Mouse (Mus musculus): ENCODE measurements around the gene Srp68. TPM values are rescaled to one million over a fixed set of nuclear protein-coding genes. Genes with fewer than 3 reads are reported as not detected.

Gene Srp68
- total RNA-seq (2021) = 10 to 100 TPM; 52.0 to 55.7 TPM
- long read RNA-seq, experiment 1, transcript Srp68-201 (16 exons, 2,526 nt) = major isoform, 64 of 71 reads
- long read RNA-seq, experiment 1, partial matches to known transcripts = 2 of 71 reads
- long read RNA-seq, experiment 1, other reads (novel, unspliced or antisense) = 5 of 71 reads
- long read RNA-seq, experiment 2, transcript Srp68-201 (16 exons, 2,526 nt) = major isoform, 74 of 94 reads
- long read RNA-seq, experiment 2, partial matches to known transcripts = 4 of 94 reads
- long read RNA-seq, experiment 2, other reads (novel, unspliced or antisense) = 16 of 94 reads

DNA sequence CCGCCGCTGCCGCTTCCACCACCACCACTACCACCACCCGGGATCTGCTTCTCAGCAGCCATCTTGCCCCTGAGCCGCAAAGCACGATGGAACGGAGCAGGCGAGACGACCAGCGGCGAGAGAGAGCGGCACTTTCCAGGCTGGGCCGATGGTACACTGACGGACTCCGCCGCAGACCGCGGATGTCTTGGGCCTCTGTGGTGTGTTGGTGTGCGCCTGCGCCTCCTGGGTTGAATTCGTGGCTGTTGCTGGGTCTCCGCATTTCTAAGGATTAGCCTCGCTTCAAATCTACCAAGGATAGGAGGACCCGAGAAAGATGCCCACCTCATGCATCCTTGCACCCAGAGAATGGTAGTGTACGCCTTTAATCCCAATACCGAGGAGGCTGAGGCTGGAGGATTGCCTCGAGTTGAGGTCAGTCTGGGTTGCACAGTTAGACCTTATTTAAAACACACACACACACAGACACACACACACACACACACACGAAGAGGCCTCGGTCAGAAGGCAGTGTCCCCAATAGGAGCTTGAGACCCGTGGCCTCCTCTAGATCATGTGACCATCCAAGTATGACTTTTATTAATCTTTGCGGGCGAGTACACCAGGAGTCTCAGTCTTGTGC lies at the start of gene Srp68:
Gene Srp68 (minus strand): TSS at position 173 of the 622 bp plus-strand sequence.
- peak; percentile 89 to 95 for DNase-seq (ENCODE audit: low spot score in 2 of 2)

DNA sequence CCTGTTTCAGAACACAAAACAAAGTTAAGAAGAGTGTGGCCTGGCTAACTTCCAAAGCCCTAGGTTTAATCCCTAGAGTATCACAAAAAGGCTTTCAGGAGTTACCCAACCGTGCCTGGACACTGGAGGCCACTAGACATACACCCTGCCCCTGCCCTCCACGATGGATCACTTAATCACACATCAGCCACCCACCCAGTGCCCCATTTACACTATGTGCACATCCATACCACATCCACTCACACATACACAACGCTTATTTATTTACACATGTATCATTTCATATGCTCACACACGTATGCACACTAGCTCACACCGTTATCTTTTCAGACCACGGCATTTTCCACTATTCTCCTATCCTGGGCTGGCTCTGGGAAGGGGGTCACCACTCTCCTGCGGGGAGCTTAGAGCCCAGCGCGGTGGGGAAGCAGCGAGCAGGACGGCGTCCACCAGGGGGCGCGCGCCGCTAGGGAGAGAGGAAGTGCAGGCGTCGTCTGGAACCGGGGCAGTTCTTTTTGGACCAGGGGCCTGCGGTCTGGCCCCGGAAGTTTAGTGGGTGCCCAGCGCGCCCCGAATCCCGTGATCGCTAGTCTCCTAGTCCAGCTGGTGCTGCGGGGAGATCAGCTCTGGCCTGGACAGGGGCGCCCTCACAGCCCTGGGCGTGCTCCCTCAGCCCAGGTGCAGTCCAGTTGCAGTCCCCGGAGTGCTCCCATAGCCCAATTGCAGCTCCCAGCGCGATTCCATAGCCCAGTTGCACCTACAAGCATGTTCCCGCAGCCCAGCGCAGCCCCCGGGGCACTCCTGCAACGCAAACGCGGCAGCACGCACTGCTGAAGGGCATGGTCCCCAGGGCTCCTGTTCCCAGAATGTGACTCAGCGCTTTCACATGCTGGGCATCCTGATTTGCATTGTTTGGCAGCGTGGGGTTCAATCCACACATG lies 45.0 kb upstream of the Srp68 start:
- DNase-seq (ENCODE audit: low spot score in 2 of 2) = peak; percentile 80 to 81

- no peak for DNase-seq (ENCODE audit: low spot score in 2 of 2)
Measured at GRCm38 (mm10) chr11:116312359-116312758, 38.3 kb upstream of the Srp68 start.

- DNase-seq (ENCODE audit: low spot score in 2 of 2) = no peak
Measured at GRCm38 (mm10) chr11:116311169-116311568, 37.2 kb upstream of the Srp68 start.

GRCm38 (mm10) chr11:116309601-116310000 lies 35.6 kb upstream of the Srp68 start:
- DNase-seq (ENCODE audit: low spot score in 2 of 2) = no peak

DNA sequence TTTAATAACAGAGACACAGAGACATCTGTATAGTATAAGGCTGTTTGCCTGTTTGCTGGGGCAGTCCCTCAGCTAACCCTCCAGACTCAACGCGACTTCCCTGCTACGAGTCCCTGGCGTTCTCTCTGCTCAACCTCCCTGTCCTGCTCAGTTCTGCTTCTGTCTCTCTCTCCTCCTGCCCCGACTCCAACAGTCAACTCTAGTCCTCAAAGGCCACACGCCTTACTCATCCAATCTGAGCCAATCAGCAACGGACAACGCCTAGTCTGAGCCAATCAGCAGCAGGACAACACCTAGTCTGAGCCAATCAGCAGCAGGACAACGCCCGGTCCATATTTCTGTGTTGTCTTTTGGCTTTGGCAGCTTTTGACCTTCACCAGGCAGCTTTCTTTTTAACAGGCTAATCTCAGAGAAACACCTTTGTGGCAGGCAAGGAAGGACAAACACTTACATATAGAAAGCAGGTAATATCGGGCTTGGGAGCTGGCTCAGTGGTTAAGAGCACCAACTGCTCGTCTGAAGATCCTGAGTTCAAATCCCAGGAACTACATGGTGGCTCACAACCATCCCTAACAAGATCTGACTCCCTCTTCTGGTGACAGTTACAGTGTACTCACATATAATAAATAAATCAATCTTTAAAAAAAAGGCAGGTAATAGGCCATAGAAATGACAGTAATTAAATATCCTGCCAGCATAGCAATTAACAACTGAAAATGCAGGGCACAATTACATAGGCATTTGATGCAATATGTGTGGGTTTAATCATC lies 33.9 kb upstream of the Srp68 start:
- DNase-seq (ENCODE audit: low spot score in 2 of 2) = no peak

GRCm38 (mm10) chr11:116307019-116307725 lies 33.2 kb upstream of the Srp68 start, which contains the start of gene Exoc7:
Gene Exoc7 (minus strand): TSS chr11:116307233.
- no peak for DNase-seq (ENCODE audit: low spot score in 2 of 2)

- peak; percentile 85 to 92 for DNase-seq (ENCODE audit: low spot score in 2 of 2)
Measured at GRCm38 (mm10) chr11:116306126-116306982, 32.3 kb upstream of the Srp68 start.

GRCm38 (mm10) chr11:116305423-116305822 lies 31.4 kb upstream of the Srp68 start:
- no peak for DNase-seq (ENCODE audit: low spot score in 2 of 2)

DNA sequence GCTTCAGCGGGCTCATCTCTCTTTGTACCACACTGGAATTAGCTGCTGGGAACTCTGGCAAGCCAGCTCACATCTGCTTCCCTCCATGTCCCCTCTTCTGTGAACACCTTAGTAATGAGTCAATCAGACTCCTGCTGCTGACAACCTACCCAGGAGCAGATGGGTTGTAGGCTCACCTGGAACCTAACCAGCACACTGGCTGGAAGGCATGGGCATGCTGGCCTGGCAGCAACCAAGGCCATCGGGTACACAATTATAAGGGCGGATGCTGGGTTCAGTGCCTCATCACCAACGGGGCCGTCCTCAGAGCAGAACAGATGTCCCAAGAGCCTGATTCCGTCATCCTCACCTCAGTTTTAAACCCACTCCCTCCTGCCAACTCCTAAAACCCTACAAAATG lies 24.6 kb upstream of the Srp68 start:
- no peak for DNase-seq (ENCODE audit: low spot score in 2 of 2)

DNA sequence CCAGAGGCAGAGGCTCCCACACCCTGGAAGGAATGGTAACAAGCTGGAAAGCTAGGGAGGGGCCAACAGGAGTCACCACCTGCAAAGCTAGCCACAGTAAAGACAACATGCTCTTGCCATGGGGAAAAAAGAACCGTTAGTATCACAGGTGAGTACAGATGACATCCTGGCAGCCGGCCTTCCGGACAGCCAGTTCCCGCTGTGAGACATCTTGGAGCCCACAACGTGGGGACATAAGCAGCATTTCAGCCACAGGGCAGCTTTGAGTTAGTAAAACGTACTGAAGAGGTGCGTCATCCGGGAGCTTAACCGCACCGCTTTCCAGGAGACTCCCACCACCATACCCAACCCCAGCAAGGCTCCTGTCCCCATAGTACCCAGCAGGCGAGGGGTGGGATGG lies 24.2 kb upstream of the Srp68 start:
- no peak for DNase-seq (ENCODE audit: low spot score in 2 of 2)

DNA sequence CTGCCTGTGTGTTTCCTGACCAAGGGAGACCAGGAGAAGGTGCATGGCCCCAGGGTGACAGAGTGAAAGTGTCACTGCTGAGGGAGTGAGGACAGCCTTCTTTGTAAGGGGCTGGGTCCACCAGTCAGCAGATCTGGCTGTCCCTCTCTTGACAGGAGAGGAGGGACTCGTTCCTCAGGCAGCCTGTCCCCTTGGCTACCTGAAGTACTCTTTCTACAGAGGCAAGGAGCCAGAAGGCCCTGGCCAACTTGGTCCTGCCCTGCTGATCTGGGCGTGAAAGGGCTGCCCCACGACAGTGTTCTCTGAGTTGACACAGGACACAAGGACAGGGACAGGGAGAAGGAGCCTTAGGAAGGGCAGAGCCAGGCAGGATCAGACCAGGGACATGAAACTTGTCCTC lies 23.0 kb upstream of the Srp68 start:
- no peak for DNase-seq (ENCODE audit: low spot score in 2 of 2)

DNA sequence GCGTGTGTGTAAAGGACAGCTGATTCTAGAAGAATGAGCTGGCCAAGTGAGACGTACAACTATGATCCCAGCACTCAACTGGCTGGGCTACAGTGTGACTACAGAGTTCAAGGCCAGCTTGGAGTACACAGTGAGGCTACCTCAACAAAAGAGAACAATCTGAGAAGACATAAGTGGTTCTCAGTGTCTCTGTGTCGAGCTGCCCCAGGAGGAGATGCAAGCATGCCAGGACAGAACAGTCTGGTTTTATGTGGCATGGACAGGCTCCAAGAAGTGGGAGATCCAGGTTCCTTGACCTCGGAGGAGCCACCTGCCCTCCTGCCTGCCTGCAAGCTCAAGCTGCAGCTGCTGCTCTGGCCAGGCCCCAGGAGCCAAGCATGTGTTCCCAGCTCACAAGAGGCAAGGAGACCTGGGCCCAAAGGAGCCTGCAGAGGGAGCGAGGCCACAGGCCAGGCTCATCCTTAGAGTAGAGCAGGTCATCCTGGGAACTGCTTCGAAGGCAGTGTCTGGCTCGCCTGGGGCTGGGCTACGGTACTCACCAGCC lies 22.2 kb upstream of the Srp68 start:
- no peak for DNase-seq (ENCODE audit: low spot score in 2 of 2)

- peak; percentile 43 to 52 for DNase-seq (ENCODE audit: low spot score in 2 of 2)
Measured at GRCm38 (mm10) chr11:116294319-116294718, 20.3 kb upstream of the Srp68 start.

- no peak for DNase-seq (ENCODE audit: low spot score in 2 of 2)
Measured at GRCm38 (mm10) chr11:116293538-116294137, 19.6 kb upstream of the Srp68 start.

DNA sequence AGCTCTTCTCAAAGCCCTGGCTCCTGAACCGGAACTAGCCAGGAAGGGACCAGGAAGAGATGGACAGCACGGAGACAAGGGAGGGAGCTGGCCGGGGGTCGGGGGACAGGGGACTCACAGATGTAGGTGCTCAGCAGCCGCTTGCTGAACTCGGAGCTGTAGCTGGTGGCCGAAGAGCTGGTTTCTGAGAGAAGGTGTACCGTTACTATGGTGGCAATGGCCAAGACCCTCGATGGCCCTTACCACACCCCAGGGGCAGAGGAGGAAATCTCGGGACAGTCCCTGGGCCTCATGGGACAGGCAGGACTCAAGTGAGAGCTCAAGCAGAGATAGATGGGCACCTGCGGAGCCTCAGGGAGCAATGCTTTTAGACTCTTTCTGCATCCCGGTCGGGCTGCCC lies 18.4 kb upstream of the Srp68 start:
- DNase-seq (ENCODE audit: low spot score in 2 of 2) = no peak

DNA sequence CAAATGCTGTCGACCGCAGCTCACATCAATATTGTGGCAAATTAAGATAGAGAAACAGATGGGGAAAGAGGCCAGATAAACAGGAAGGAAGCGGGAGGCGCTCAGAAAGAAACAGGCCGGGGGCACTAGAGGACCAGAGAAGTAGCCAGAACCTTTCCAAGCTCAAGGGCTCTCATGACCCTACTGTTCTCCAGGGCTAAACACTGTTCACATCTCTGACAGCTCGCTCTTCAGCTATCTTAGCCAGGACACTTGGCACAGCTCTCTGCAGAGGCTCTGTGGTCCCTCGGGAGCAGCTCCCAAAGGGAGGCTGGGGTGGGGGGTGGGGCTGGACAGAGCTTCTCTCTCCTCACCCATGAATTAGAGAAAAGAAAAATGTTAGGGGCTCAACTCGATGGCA lies 16.5 kb upstream of the Srp68 start:
- no peak for DNase-seq (ENCODE audit: low spot score in 2 of 2)

- no peak for DNase-seq (ENCODE audit: low spot score in 2 of 2)
Measured at GRCm38 (mm10) chr11:116287351-116287750, 13.3 kb upstream of the Srp68 start.

DNA sequence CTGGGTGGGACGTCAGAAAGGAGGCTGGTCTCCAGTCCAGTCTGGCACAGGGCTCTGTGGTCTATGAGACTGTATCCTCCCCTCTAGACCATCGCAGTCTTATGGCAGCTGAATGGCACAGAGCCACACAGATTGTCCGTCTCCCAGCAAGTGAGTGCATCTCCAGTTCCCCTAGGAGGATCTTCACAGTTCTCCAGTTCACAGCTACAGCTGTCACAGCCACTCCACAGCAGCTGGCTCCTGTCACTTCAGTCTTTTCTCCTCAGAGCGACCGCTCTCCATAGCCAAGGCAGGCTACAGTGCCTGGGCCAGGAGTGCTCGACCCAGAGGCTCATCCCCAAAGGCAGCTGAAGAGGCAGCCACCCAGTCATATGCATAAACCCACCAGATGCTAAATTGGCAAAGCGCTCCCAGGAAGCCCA lies 11.8 kb upstream of the Srp68 start:
- DNase-seq (ENCODE audit: low spot score in 2 of 2) = no peak

All from layer of hippocampus, postnatal 14 days (tissue).